Mouse (Mus musculus): ENCODE measurements around the gene Daam2. TPM values are rescaled to one million over a fixed set of nuclear protein-coding genes. Genes with fewer than 3 reads are reported as not detected.
"Not testable (repeated sequence)": the region's sequence is repeated elsewhere in the genome, so short reads cannot be mapped to it uniquely, and the experiment has no call there.

Gene Daam2
- polyA plus RNA-seq, 1 experiment from 2014 or later, result 3.9 TPM

GRCm38 (mm10) chr17:49468223-49468622 is 95.9 kb downstream of the Daam2 start:
- H3K4me1 ChIP-seq (replicated peaks), result no peaks in the 10 kb centered on the region
- 36% methylated on average over 4 of the region's 4 CpGs for WGBS
- 0 out of 2 replicates have a peak, but pooled peaks have one; percentile 14 for ATAC-seq
- H3K9ac ChIP-seq, result no peak overlapping the region
- no peak overlapping the region for H3K4me3 ChIP-seq (replicated peaks)
- H3K9me3 ChIP-seq, result no peaks in the 10 kb centered on the region
- H3K27me3 ChIP-seq (replicated peaks), result no peaks in the 10 kb centered on the region
- no peak overlapping the region for H3K27ac ChIP-seq
- H3K36me3 ChIP-seq, result no peaks in the 10 kb centered on the region
- no peak overlapping the region for H3K4me2 ChIP-seq (replicated peaks)

GRCm38 (mm10) chr17:49464884-49465283 is 99.3 kb downstream of the Daam2 start:
- Histone ChIP-seq H3K9ac (no peak overlapping the region), H3K4me2 (replicated peaks) (no peak overlapping the region), H3K27ac (no peak overlapping the region), H3K4me1 (replicated peaks) (no peaks in the 10 kb centered on the region), H3K36me3 (peaks cover 3% of the 10 kb centered on the region; the same call in 1 of the 2 replicates), H3K9me3 (no peaks in the 10 kb centered on the region), H3K27me3 (replicated peaks) (no peaks in the 10 kb centered on the region), H3K4me3 (replicated peaks) (no peak overlapping the region)
- no peak for ATAC-seq
- WGBS, result 83% methylated on average over 3 of the region's 3 CpGs

GRCm38 (mm10) chr17:49458386-49458785 is 105.8 kb downstream of the Daam2 start:
- Histone ChIP-seq H3K4me3 (replicated peaks) (no peak overlapping the region), H3K9ac (no peak overlapping the region), H3K4me2 (replicated peaks) (no peak overlapping the region), H3K27me3 (replicated peaks) (no peaks in the 10 kb centered on the region), H3K4me1 (replicated peaks) (no peaks in the 10 kb centered on the region), H3K36me3 (peaks cover 11% of the 10 kb centered on the region; the same call in 1 of the 2 replicates), H3K9me3 (no peaks in the 10 kb centered on the region), H3K27ac (no peak overlapping the region)
- ATAC-seq, result no peak
- whole genome bisulfite sequencing, result 82% methylated on average over 18 of the region's 18 CpGs

- no peak overlapping the region for H3K4me3 ChIP-seq (replicated peaks)
- H3K9me3 ChIP-seq, result no peaks in the 10 kb centered on the region
- H3K27ac ChIP-seq, result no peak overlapping the region
- peaks cover 11% of the 10 kb centered on the region; the same call in 1 of the 2 replicates for H3K36me3 ChIP-seq
- ATAC-seq, result no peak
- H3K27me3 ChIP-seq (replicated peaks), result no peaks in the 10 kb centered on the region
- no peak overlapping the region for H3K4me2 ChIP-seq (replicated peaks)
- WGBS, result 87% methylated on average over 3 of the region's 3 CpGs
- H3K4me1 ChIP-seq (replicated peaks), result no peaks in the 10 kb centered on the region
- H3K9ac ChIP-seq, result no peak overlapping the region
Measured at GRCm38 (mm10) chr17:49457833-49458232, 106.3 kb downstream of the Daam2 start.

GRCm38 (mm10) chr17:49456334-49456733 is 107.8 kb downstream of the Daam2 start:
- H3K4me2 ChIP-seq (replicated peaks), result no peak overlapping the region
- no peak overlapping the region for H3K4me3 ChIP-seq (replicated peaks)
- no peak overlapping the region for H3K27ac ChIP-seq
- 0 out of 2 replicates have a peak, but pooled peaks cover 2% of the 10 kb centered on the region for H3K4me1 ChIP-seq (replicated peaks)
- WGBS, result 79% methylated on average over 4 of the region's 4 CpGs
- no peak overlapping the region for H3K9ac ChIP-seq
- H3K36me3 ChIP-seq, result peaks cover 7% of the 10 kb centered on the region; the same call in 1 of the 2 replicates
- H3K9me3 ChIP-seq, result no peaks in the 10 kb centered on the region
- ATAC-seq, result peak; percentile 16; the same call in 1 of the 2 replicates
- H3K27me3 ChIP-seq (replicated peaks), result no peaks in the 10 kb centered on the region

DNA sequence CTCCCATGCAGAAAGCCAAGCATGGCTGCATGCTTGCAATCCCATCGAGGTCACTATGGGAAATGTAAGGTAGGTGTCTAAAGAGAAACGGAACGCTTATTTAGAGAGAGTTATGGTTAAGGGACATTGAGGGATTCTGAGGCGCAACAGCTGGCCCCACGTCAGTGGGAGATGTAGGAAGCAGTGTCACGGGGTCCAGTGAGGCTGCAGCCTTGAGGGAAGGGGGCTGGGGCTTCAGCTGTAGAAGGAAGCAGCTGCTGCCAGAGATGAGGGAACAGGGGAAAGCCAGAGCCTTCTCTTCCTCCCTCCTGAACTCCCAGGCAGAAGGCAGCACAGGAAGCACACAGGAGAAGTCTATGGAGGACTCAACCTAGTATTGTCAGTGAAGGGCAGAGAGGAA is 113.2 kb downstream of the Daam2 start:
- no peak overlapping the region for H3K4me3 ChIP-seq (replicated peaks)
- no peaks in the 10 kb centered on the region for H3K9me3 ChIP-seq
- 39% methylated on average over 6 of the region's 6 CpGs for WGBS
- peaks cover 12% of the 10 kb centered on the region; the same call in 1 of the 2 replicates for H3K4me1 ChIP-seq (replicated peaks)
- no peak overlapping the region for H3K27ac ChIP-seq
- ATAC-seq, result 0 out of 2 replicates have a peak, but pooled peaks have one; percentile 24
- no peak overlapping the region for H3K9ac ChIP-seq
- no peaks in the 10 kb centered on the region for H3K27me3 ChIP-seq (replicated peaks)
- peaks cover 7% of the 10 kb centered on the region for H3K36me3 ChIP-seq
- H3K4me2 ChIP-seq (replicated peaks), result no peak overlapping the region

DNA sequence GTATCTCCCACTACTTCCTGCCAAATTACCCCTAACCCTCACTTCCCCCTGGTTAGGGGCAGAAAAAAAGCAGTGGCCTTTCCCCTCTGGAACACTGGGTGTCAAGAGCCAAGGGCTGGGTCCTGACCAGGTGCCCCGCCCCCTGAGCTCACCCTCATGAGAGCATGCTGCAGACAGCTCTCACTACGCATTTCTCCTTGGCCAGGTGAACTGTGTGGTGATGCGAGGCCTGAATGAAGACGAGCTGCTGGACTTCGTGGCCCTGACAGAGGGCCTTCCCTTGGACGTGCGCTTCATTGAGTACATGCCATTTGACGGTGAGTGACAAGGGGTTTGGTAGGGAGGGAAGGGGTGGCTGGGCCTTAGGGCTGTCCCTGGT is 114.9 kb downstream of the Daam2 start:
- peak; percentile 58 for ATAC-seq
- H3K9me3 ChIP-seq, result no peaks in the 10 kb centered on the region
- no peak overlapping the region for H3K9ac ChIP-seq
- no peak overlapping the region for H3K4me3 ChIP-seq (replicated peaks)
- no peak overlapping the region for H3K27ac ChIP-seq
- peaks cover 12% of the 10 kb centered on the region; the same call in 1 of the 2 replicates for H3K4me1 ChIP-seq (replicated peaks)
- peaks cover 5% of the 10 kb centered on the region for H3K36me3 ChIP-seq
- H3K4me2 ChIP-seq (replicated peaks), result no peak overlapping the region
- H3K27me3 ChIP-seq (replicated peaks), result no peaks in the 10 kb centered on the region
- WGBS, result 77% methylated on average over 8 of the region's 8 CpGs

DNA sequence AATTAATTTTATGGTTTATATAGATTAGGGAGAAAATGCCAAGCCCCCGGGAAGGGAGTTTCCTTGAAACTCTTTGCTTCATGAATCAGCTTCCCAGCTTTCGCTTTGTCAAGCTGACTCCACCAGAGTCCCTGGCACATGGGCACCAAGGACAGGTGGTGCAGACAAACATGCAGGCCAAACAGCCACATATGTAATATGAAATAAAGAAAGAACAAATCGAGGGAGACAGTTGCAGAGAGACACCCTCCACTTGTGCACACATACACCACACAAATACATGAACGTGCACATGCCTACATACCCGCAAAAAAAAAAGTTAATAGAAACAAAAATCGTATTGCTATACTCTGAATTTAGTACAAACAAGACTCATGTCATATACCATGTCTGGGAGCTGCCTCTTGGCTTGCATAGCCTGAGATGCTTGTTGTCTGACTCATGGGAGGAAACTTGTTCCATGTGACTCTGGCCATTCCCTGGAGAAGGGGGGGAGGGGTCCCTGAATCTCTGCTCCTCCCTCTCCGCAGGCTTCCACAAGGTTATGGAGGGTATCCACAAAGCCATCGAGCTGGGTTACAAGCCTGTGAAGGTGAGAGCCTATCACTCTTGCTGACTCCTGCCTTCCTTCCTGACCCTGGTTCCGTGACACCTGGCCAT is 115.4 kb downstream of the Daam2 start:
- no peak overlapping the region for H3K4me2 ChIP-seq (replicated peaks)
- ATAC-seq, result peak; percentile 58
- no peaks in the 10 kb centered on the region for H3K27me3 ChIP-seq (replicated peaks)
- no peak overlapping the region for H3K27ac ChIP-seq
- no peak overlapping the region for H3K4me3 ChIP-seq (replicated peaks)
- WGBS, result 40% methylated on average over 9 of the region's 9 CpGs
- H3K36me3 ChIP-seq, result no peaks in the 10 kb centered on the region; the same call in 1 of the 2 replicates
- H3K4me1 ChIP-seq (replicated peaks), result peaks cover 12% of the 10 kb centered on the region; the same call in 1 of the 2 replicates
- no peak overlapping the region for H3K9ac ChIP-seq
- H3K9me3 ChIP-seq, result no peaks in the 10 kb centered on the region

DNA sequence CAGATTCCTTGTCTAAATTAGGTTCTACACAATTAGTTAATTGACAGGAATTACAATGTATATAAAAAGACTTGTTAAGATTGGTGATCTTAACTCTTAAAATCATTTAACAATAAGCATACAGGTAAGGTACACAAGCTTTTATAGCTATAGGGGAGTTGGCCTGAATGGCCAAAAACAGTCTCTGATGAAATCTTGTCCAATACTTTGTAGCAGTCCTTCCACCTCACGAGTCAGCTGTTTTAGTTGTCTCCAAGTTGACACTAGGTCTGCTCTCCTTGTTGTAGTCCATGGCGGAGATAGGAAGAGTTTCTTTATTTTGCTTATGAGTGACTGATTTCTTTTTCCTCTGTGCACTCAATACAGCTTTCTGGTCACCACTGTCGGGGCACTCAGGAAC is 121.3 kb downstream of the Daam2 start:
- H3K9me3 ChIP-seq; H3K36me3 ChIP-seq; H3K4me3 ChIP-seq (replicated peaks); H3K27ac ChIP-seq; H3K4me2 ChIP-seq (replicated peaks); H3K27me3 ChIP-seq (replicated peaks); H3K4me1 ChIP-seq (replicated peaks); H3K9ac ChIP-seq; ATAC-seq: not testable (repeated sequence)
- 47% methylated on average over 3 of the region's 3 CpGs for WGBS

DNA sequence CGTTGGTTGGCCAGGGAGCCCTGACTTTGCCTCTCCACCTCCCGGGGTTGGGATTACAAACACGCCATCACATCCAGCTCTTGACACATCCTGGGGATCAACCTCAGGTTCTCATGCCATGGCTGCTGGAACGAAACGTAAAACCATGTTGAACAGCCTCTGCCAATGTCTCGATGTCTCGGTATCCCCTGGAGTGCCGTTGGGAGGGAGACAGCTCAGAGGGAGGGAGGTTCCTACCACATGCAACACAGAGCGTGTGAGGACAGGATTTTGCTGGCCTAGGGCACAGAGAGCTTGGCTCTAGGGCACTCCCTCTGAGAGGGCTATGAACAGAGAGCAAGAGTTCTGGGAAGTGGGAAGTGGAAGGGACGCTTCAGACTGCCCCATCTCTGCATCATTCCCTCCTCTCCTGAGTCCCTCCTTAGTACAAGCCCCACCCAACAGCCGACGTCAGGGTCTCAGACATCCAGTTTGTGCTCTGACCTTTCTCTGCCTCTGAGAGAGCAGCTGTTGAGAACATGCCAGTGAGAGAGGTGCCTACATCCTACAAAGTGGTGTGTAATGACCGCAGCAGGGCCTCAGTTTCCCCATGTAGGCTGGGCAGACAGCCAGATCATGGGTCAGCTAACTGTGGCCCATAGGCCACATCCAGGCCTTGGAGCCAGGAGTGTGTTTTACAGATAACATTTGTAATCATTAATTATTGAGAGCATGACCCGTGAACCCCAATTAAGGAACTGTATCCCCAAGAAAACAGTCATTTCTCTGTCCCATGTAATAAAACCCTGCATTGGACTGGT is 123.6 kb downstream of the Daam2 start:
- 62% methylated on average over 14 of the region's 14 CpGs for WGBS
- ATAC-seq, result peak; percentile 41

DNA sequence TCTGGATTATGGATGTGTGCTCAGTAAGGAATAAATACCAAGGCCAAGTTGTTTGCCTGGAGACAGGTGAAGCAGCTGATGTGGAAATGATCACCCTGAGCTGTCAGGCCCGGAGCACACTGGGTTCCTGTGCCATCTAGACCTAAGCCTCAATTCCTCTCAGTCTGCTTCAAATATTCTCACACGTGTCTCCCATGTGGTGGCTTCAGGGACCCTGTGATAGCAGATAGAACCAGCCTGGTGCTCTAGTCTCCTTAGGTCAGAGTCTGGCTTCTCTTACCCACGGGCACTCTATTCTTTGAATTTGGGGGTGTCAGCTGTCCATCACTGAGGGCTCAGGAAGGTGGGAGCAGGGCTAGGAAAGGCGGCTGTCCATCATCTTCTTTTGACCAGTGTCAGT is 124.4 kb downstream of the Daam2 start:
- Histone ChIP-seq H3K9me3 (no peaks in the 10 kb centered on the region), H3K27me3 (replicated peaks) (no peaks in the 10 kb centered on the region), H3K36me3 (peaks cover 18% of the 10 kb centered on the region), H3K4me3 (replicated peaks) (no peak overlapping the region), H3K4me2 (replicated peaks) (no peak overlapping the region), H3K9ac (no peak overlapping the region), H3K27ac (no peak overlapping the region), H3K4me1 (replicated peaks) (0 out of 2 replicates have a peak, but pooled peaks cover 3% of the 10 kb centered on the region)
- ATAC-seq, result 0 out of 2 replicates have a peak, but pooled peaks have one; percentile 40
- WGBS, result 86% methylated on average over 4 of the region's 4 CpGs

More for the DNA sequence above, 123.6 kb downstream of the Daam2 start:
- Histone ChIP-seq H3K9ac (no peak overlapping the region), H3K27me3 (replicated peaks) (no peaks in the 10 kb centered on the region), H3K27ac (no peak overlapping the region), H3K4me1 (replicated peaks) (0 out of 2 replicates have a peak, but pooled peaks cover 3% of the 10 kb centered on the region), H3K4me2 (replicated peaks) (no peak overlapping the region), H3K4me3 (replicated peaks) (no peak overlapping the region), H3K36me3 (peaks cover 11% of the 10 kb centered on the region), H3K9me3 (no peaks in the 10 kb centered on the region)

DNA sequence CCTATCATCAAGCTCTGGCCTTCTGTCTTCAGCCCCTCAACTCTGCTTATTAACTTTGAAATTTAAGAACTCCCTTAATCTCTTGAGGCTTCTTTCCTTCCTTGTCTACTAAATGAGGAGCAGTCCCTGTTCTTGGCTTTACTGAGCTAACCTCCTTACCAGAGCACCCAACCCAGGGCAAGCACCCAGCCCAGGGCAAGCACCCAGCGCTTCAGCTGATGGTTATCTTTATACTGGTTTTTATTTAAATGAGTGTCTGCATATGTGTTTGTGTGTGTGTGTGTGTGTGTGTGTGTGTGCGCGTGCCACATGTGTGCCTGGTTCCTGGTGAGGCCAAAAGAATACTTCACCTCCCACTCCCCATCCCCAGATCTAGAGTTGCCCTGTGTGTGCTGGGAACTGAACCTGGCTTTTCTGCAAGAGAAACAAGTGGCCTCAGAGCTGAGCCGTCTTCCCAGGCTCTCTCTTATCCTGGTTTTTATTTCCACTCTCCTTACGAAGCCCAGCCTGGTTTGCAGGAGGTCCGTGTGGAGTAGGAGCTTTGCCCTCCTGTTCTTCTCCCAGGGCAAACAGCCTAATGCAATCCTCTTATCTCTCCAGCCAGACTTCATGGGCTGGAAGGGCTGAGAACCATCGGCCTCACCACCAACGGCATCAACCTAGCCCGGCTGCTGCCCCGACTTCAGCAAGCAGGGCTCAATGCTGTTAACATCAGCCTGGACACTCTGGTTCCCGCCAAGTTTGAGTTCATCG is 125.1 kb downstream of the Daam2 start:
- ATAC-seq, result peak; percentile 71; the same call in 1 of the 2 replicates
- H3K27me3 ChIP-seq (replicated peaks), result no peaks in the 10 kb centered on the region
- H3K9me3 ChIP-seq, result no peaks in the 10 kb centered on the region
- peaks cover 18% of the 10 kb centered on the region for H3K36me3 ChIP-seq
- no peak overlapping the region for H3K4me2 ChIP-seq (replicated peaks)
- H3K4me1 ChIP-seq (replicated peaks), result 0 out of 2 replicates have a peak, but pooled peaks cover 3% of the 10 kb centered on the region
- H3K4me3 ChIP-seq (replicated peaks), result no peak overlapping the region
- WGBS, result 65% methylated on average over 12 of the region's 12 CpGs
- no peak overlapping the region for H3K9ac ChIP-seq
- H3K27ac ChIP-seq, result no peak overlapping the region
